Mouse (Mus musculus) ovary, adult 2 months (tissue): ENCODE data around the gene Gorab. TPM values are rescaled to one million over a fixed set of nuclear protein-coding genes. Genes with fewer than 3 reads are reported as not detected.

Source experiments
- polyA plus RNA-seq: library from polyadenylated mRNA; depleted of rRNA; stranded (reverse); fragments of >200 nt; gene quantifications from 2 replicates; pipeline ENCODE4 v1.2.3, GENCODE M21; 2012; rRNA removed

The Gorab gene
- polyA plus RNA-seq: 1.8 and 2.2 TPM in 2 replicates

DNA sequence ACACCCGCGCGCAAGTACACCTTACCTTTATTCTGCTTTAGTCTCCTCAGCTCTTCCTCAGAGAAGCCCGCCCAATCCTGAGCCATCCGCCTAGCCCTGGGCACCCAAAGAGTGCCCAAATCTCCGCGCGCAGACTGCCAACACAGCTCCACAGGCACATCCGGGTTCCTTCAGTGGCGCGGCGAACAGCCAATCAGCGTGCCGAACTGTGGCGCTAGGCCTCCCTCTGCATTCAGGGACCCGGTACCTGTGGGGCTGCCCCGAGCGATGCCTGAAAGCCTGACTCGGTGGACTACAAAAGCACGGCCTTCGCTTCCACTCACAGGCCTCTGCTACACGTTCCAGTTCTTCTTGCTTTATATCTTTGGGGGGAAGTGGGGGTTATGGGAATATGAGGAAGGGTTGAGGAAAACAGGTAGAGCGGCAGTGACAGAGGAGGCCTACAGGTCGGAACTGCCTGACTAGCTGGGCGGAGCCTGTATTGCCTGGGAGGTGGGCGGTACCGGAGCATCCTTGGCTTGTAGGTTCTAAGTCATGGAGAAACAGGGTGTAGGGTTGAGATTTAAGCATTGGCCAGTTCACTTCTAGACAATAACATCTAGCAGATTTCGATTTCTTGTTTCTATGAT lies at the start of gene Gorab:
Gene Gorab, minus strand, starts transcription at position 172 of the 629 bp plus-strand sequence.

Other genes starting within 250 kb of the Gorab start
- gene Prrx1, start 90.0 kb downstream of the Gorab start, polyA plus RNA-seq: 8.3 and 8.4 TPM in 2 replicates